Mouse (Mus musculus) heart, embryonic 10.5 days (tissue): ENCODE measurements at regions not wholly inside any gene's neighbourhood (a gene's known extent, or its start where the extent isn't known, plus 50 kb on each side); places are given as distances from the start of the nearest gene placed in this dataset.

Experiments used
- DNase-seq: peaks from one replicate; pipeline ENCODE4 v3.0.0-alpha.2; 2017; ENCODE audit warnings: low spot score
- H3K27ac ChIP-seq: fragments of 300-500 bp; sonication (generic); 2 replicates; pipeline ENCODE4 v1.5.1; 2016; ENCODE audit warnings: mild to moderate bottlenecking
- H3K27me3 ChIP-seq: fragments of 300-500 bp; sonication (generic); 2 replicates; pipeline ENCODE4 v1.6.1; 2016; ENCODE audit warnings: mild to moderate bottlenecking; ENCODE audit not compliant: poor library complexity, insufficient read depth, severe bottlenecking
- H3K36me3 ChIP-seq: fragments of 300-500 bp; sonication (generic); 2 replicates; pipeline ENCODE4 v1.6.1; 2016; ENCODE audit warnings: mild to moderate bottlenecking, moderate library complexity
- H3K4me1 ChIP-seq: fragments of 300-500 bp; sonication (generic); 2 replicates; pipeline ENCODE4 v1.6.1; 2016; ENCODE audit warnings: mild to moderate bottlenecking
- H3K4me3 ChIP-seq: fragments of 300-500 bp; sonication (generic); 2 replicates; pipeline ENCODE4 v1.5.1; 2016; ENCODE audit warnings: mild to moderate bottlenecking, moderate library complexity
- H3K9me3 ChIP-seq: fragments of 300-500 bp; sonication (generic); 2 replicates; pipeline ENCODE4 v1.6.1; 2016; ENCODE audit warnings: mild to moderate bottlenecking, moderate library complexity
- WGBS: fragments of 180-500 bp; shearing (Covaris S2); methylation state at CpG from one replicate; pipeline ENCODE4 v1.1.7; 2016; 5-methylcytosine and 5-hydroxymethylcytosine counted together

GRCm38 (mm10) chr12:78133984-78134383, 60.1 kb upstream of the Gm6657 start:
- H3K27me3 ChIP-seq: no peaks in the 10 kb centered on the region
- H3K9me3 ChIP-seq: no peaks in the 10 kb centered on the region
- 49% methylated on average over 4 of the region's 4 CpGs for WGBS
- no peak overlapping the region for H3K27ac ChIP-seq
- peaks cover 48% of the 10 kb centered on the region for H3K4me1 ChIP-seq
- H3K4me3 ChIP-seq: no peak overlapping the region
- no peaks in the 10 kb centered on the region for H3K36me3 ChIP-seq
- no peak for DNase-seq

GRCm38 (mm10) chr12:78137196-78137595, 56.8 kb upstream of the Gm6657 start:
- WGBS: 81% methylated on average over 3 of the region's 3 CpGs
- no peaks in the 10 kb centered on the region for H3K9me3 ChIP-seq
- DNase-seq: no peak
- no peaks in the 10 kb centered on the region for H3K36me3 ChIP-seq
- H3K4me1 ChIP-seq: peaks cover 35% of the 10 kb centered on the region
- H3K4me3 ChIP-seq: no peak overlapping the region
- H3K27me3 ChIP-seq: no peaks in the 10 kb centered on the region
- no peak overlapping the region for H3K27ac ChIP-seq

- H3K4me3 ChIP-seq: no peak overlapping the region
- H3K36me3 ChIP-seq: no peaks in the 10 kb centered on the region
- H3K4me1 ChIP-seq: peaks cover 24% of the 10 kb centered on the region
- 81% methylated on average over 1 of the region's 1 CpGs for WGBS
- no peaks in the 10 kb centered on the region for H3K27me3 ChIP-seq
- DNase-seq: no peak
- H3K27ac ChIP-seq: no peak overlapping the region
- no peaks in the 10 kb centered on the region for H3K9me3 ChIP-seq
Measured at GRCm38 (mm10) chr12:78138467-78138866, 55.6 kb upstream of the Gm6657 start.
